Mouse (Mus musculus): ENCODE data around the gene Wfdc5. TPM values are rescaled to one million over a fixed set of nuclear protein-coding genes. Genes with fewer than 3 reads are reported as not detected.
"Not testable (repeated sequence)": the region's sequence is repeated elsewhere in the genome, so short reads cannot be mapped to it uniquely, and the experiment has no call there.

The Wfdc5 gene
- not detected in 2 replicates for polyA plus RNA-seq (2016; fragmentation: Nextera tagmentation; extraction: Ambion mirVana)

DNA sequence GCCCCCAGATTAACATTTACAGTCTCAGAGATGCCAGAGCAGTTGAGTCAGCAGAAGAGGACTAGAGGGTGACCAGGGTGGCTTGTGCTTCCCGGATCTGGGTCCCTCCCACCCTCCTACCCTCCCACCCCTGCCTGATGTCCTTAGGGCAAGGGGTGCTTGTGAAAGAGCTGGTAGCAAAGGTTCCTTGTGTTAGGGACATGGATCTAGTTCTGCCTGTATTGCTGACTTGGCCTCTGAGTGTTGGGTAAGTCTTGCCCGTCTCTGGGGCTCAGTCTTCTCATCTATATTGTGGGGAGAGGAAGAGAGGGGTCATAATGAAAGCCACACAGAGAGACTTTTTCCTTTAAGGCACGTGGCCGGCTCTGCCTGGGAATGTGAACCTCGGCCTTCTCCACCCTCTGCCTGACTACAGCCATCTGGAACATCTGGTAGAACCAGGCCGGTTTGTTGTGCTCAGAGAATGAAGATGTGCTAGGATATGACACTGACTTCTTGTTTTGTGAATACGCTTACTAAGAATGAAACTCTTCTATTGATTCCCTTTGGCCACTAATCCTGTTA is at the start of gene Wfdc5:
TSS of gene Wfdc5 (minus strand) at position 51 of the 564 bp plus-strand sequence.
- no peak for DNase-seq (ENCODE audit: low spot score)
- Histone ChIP-seq H3K4me3 (no peak within 1 kb of the TSS), H3K36me3 (no peaks in the 10 kb centered on the region), H3K27ac (no peak within 1 kb of the TSS), H3K4me1 (no peaks in the 10 kb centered on the region; the same call in 1 of the 2 replicates), H3K27me3 (ENCODE audit: low read depth, poor library complexity, severe bottlenecking) (peaks cover 4% of the 10 kb centered on the region; the same call in 1 of the 2 replicates), H3K9me3 (replicated peaks) (no peaks in the 10 kb centered on the region)
- WGBS = 88% methylated on average over 7 of the region's 7 CpGs

DNA sequence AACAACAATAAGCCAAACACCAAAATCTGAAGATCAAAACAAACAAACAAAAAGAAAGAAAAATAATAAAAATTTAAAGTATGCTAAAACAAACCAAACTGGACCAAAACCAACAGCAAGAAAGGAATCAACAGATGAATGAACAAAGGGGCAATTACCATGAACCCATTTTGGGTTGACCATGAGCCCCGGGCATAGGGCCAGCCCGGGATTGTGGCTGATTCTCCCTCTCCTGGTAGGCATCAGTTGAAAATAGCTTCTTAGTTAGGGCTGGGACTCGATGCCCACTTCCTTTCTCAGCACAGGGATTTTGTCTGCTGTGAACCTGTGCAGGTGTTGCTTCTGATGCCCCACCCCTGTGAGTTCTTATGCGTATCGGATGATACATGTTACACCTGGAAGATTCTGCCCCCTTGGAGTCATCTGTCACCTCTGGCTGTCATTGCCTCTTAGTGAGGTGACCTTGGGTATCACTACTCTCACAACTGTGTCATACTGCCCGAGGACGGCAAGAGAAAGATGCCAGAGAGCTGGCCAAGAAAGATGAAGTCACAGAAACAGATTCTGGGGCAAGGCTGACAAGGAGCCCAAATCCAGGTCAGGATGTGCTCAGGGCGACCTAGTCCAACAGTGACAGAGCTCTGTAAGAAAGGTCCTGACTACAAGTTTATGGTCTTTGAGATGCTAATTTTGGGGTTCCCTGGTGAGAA is 46.0 kb upstream of the Wfdc5 start:
- Histone ChIP-seq H3K4me1 (no peaks in the 10 kb centered on the region), H3K36me3 (no peaks in the 10 kb centered on the region), H3K27me3 (ENCODE audit: low read depth, poor library complexity, severe bottlenecking) (no peaks in the 10 kb centered on the region), H3K9me3 (replicated peaks) (no peaks in the 10 kb centered on the region), H3K4me3 (no peak overlapping the region), H3K27ac (no peak overlapping the region)
- DNase-seq (ENCODE audit: low spot score) = no peak
- 83% methylated on average over 8 of the region's 8 CpGs for WGBS

DNA sequence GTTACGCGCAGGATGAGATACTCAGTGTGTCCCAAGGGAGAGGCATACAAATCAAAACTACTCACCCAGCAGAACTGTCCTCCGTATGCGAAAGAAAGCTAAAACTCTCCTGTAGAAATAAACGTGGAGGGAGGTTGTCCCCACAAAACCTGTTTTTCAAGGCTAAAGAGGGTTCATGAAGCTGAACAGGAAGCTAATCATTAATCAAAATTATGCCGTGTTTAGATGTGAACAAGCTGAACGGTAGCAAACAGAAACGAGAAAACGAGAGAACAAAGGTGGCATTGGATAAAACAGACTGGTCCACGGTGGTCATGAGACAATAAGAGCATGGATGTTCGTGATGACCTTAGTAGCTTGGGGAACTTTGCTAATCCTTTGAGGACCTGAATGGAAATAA is 39.0 kb upstream of the Wfdc5 start, which contains the start of gene Wfdc15b:
TSS of gene Wfdc15b (minus strand) at position 139 of the 400 bp plus-strand sequence.
- H3K4me1 ChIP-seq = peaks cover 3% of the 10 kb centered on the region; the same call in 1 of the 2 replicates
- no peaks in the 10 kb centered on the region for H3K36me3 ChIP-seq
- WGBS = 75% methylated on average over 11 of the region's 11 CpGs
- H3K27me3 ChIP-seq (ENCODE audit: low read depth, poor library complexity, severe bottlenecking) = no peaks in the 10 kb centered on the region
- H3K27ac ChIP-seq = no peak within 1 kb of the TSS
- H3K4me3 ChIP-seq = no peak within 1 kb of the TSS
- no peaks in the 10 kb centered on the region for H3K9me3 ChIP-seq (replicated peaks)
- DNase-seq (ENCODE audit: low spot score) = no peak

DNA sequence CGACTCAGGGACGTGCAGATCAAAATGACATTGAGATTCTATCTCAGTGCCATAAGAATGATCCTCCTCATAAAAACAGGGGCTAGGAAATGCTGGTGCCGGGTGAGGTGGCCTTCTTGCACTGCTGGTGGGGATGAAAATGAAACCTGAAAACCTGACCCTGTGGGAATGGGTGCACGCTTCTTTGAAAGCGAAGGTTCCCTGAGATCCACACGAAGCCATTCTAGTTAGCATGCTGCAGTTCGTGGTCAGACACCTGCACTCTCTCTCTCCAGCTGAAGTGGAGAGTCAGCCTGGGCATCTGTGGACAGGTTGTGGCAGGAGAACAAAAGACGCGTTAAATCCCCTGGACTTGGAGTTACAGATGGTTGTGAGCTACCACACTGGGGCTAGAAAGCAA is 36.8 kb upstream of the Wfdc5 start:
- no peak for DNase-seq (ENCODE audit: low spot score)
- Histone ChIP-seq H3K36me3 (no peaks in the 10 kb centered on the region), H3K4me1 (peaks cover 3% of the 10 kb centered on the region; the same call in 1 of the 2 replicates), H3K27me3 (ENCODE audit: low read depth, poor library complexity, severe bottlenecking) (no peaks in the 10 kb centered on the region), H3K27ac (no peak overlapping the region), H3K4me3 (no peak overlapping the region), H3K9me3 (replicated peaks) (no peaks in the 10 kb centered on the region)
- 90% methylated on average over 9 of the region's 9 CpGs for WGBS

DNA sequence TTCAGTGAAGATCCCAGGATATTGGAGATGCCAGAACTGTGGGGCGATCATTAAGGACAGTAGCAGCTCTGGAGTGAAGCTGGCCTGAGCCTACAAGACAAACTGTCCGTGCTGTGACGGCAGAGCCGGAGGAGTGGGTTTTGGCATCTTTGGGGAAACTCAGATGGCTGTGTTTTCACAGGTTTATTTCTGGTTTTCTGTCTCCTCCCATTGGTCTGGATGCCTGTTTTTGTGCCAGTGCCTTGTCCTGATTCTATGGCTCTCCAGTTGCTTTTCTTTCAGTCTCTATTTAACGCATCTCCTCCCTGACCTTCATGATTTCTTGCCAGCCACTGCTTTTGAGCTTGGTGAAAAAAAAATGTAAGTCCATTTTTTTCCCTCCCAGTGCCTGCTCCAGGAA is 30.2 kb upstream of the Wfdc5 start:
- Histone ChIP-seq H3K27me3 (ENCODE audit: low read depth, poor library complexity, severe bottlenecking) (no peaks in the 10 kb centered on the region), H3K4me3 (no peak overlapping the region), H3K9me3 (replicated peaks) (no peaks in the 10 kb centered on the region), H3K36me3 (no peaks in the 10 kb centered on the region), H3K4me1 (no peaks in the 10 kb centered on the region), H3K27ac (no peak overlapping the region)
- no peak for DNase-seq (ENCODE audit: low spot score)
- WGBS = 90% methylated on average over 5 of the region's 5 CpGs

DNA sequence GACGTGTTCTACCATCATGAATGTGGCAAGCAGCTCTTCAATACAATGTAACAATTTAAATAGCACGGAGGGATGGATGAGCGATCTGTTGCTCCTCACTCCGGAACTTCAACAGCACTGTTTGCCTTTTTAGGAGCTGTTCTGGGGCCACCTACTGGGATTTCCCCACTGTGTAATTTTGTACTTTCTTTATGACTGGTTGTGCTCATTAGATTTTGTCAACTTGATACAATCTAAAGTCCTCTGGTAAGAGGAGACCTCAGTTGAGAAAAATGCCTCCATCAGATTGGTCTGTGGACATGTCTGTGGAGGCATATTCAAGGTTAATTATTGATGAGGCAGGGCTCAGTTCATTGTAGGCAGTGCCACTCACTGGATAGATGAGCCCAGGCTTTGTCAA is 28.4 kb upstream of the Wfdc5 start:
- Histone ChIP-seq H3K4me1 (no peaks in the 10 kb centered on the region), H3K4me3 (no peak overlapping the region), H3K27ac (no peak overlapping the region), H3K9me3 (replicated peaks) (no peaks in the 10 kb centered on the region), H3K36me3 (no peaks in the 10 kb centered on the region), H3K27me3 (ENCODE audit: low read depth, poor library complexity, severe bottlenecking) (no peaks in the 10 kb centered on the region)
- 86% methylated on average over 4 of the region's 4 CpGs for WGBS
- DNase-seq (ENCODE audit: low spot score) = no peak

DNA sequence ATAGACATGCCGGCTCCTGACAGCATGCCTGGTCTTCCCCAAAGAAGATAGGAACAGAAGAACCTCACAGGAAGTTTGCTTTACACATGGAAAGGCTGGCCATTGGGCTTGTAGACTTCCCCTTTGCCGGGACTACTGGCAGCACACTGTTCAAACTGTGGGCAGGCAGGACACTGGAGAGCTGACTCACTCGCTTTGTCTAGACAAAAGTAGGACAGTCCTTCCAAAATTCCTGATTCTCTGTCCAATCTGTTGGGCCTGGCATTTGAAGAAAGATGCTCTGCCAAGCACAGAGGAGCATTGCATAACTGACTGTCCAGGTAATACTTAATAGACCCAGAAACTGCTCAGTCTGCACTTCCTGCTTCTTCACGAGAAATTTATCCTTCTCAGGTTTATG is 24.1 kb upstream of the Wfdc5 start:
- H3K4me1 ChIP-seq = no peaks in the 10 kb centered on the region

DNA sequence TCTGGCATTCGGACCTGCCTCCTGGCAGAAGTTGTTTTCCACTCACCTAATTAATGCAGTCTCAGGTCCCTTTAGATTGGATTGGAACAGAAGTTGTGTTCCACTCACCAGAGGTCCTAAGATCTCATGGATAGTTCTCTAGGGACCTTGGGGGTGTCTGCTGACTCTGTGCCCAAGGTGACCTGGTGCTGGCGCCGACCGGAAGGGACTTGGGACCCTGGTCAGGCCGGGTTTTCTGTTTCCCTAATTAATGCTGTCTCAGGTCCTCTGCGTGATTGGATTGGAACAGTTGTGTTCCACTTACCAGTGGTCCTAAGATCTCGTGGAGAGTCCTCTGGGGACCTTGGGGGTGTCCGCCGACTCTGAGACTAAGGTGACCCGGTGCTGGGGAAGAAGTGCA is 23.5 kb upstream of the Wfdc5 start:
- 91% methylated on average over 10 of the region's 10 CpGs for WGBS
- not testable (repeated sequence) for H3K9me3 ChIP-seq (replicated peaks); H3K4me3 ChIP-seq; DNase-seq (ENCODE audit: low spot score); H3K27ac ChIP-seq; H3K36me3 ChIP-seq; H3K27me3 ChIP-seq (ENCODE audit: low read depth, poor library complexity, severe bottlenecking); H3K4me1 ChIP-seq

More for the DNA sequence above, 24.1 kb upstream of the Wfdc5 start:
- no peak for DNase-seq (ENCODE audit: low spot score)
- no peak overlapping the region for H3K4me3 ChIP-seq
- no peak overlapping the region for H3K27ac ChIP-seq
- no peaks in the 10 kb centered on the region for H3K36me3 ChIP-seq
- WGBS = 80% methylated on average over 4 of the region's 4 CpGs
- no peaks in the 10 kb centered on the region for H3K27me3 ChIP-seq (ENCODE audit: low read depth, poor library complexity, severe bottlenecking)
- H3K9me3 ChIP-seq (replicated peaks) = no peaks in the 10 kb centered on the region

DNA sequence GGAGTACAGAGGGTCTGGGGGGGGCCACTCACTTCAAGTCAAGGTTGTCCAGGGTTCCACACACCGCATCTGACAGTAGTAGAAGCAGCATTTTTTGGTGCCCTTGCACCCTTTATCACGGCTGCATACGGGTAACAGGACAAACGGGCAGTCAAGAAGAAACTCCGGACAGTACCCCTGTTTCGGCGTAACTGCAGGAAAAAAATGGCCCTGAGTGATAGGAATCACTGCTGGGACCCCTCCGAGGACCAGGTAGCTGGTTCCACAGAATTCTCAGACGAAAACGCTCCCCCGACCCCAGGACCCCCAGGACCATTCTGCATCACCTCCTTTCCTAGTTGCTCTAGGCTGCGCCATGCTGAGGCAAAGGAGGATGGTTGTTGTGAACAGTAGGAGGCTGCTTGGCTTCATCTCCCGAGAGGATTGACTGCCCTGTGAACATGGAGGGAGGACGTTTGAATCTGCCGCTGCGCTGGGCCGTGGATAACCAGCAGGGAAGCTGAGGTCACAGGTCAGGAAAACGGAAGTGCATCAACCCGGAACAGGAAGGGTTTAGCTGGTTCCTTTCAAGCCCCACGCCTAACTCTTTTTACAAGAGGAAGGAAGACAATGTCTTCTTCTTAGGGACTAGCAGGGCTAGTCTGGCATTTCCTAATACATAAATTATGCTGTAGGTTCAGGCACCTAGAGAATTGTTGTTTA is 17.2 kb upstream of the Wfdc5 start, which contains the start of gene Wfdc15a:
TSS of gene Wfdc15a (minus strand) at position 505 of the 702 bp plus-strand sequence.
- Histone ChIP-seq H3K4me3 (no peak within 1 kb of the TSS), H3K9me3 (replicated peaks) (no peaks in the 10 kb centered on the region), H3K36me3 (no peaks in the 10 kb centered on the region), H3K27me3 (ENCODE audit: low read depth, poor library complexity, severe bottlenecking) (no peaks in the 10 kb centered on the region), H3K27ac (no peak within 1 kb of the TSS), H3K4me1 (peaks cover 3% of the 10 kb centered on the region; the same call in 1 of the 2 replicates)
- WGBS = 86% methylated on average over 20 of the region's 20 CpGs
- DNase-seq (ENCODE audit: low spot score) = no peak

DNA sequence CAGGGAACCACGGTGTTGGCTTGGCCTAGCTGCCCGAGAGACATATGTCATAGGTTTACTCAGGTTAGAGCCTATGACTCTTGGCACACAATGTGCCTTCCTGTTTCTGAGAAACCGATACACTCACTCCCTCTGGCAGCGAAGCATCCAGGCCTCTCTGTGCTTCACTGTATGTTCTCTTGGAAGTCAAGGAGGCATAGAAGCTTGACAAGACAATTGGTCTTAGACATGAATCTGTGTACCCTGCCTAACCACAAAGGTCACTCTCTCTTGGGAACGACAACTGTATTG is 14.1 kb upstream of the Wfdc5 start:
- H3K27me3 ChIP-seq (ENCODE audit: low read depth, poor library complexity, severe bottlenecking) = no peaks in the 10 kb centered on the region
- H3K4me3 ChIP-seq = no peak overlapping the region
- no peaks in the 10 kb centered on the region for H3K9me3 ChIP-seq (replicated peaks)
- H3K36me3 ChIP-seq = no peaks in the 10 kb centered on the region
- H3K27ac ChIP-seq = no peak overlapping the region
- WGBS = 95% methylated on average over 5 of the region's 5 CpGs
- no peak for DNase-seq (ENCODE audit: low spot score)
- H3K4me1 ChIP-seq = peaks cover 3% of the 10 kb centered on the region; the same call in 1 of the 2 replicates

DNA sequence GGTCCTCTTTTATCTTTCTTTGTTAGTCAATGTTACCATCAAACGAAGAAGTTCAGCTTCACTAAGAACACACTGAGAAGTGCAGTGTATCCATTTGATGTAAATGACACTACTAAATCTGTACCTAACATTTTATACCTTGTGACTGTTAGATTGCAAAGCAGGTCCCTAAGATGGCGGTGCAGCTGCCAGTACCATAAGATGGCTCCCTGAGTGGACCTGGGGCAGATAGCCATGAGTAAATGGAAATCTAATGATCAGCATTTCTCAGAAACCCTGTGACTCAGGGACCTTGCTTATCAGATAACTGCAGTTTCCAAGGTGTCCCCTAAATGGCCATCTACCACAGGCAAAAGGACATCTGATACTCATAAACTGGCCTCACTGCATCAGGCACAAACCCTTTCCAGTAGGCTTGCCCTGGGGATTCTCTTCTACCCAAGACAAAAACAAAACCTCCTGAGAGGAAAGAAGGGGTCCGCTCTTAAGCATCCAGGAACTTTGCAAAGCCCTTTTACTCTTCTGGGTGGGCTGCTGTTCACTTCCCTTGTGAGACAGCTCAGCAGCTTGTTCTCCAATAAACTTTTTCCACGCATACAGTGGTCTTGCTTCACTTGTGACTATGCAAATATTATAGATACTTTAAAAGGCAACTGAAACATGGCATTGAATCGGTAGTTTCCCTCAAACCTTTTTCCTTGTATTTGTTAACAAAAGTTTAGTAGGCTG is 13.6 kb upstream of the Wfdc5 start:
- Histone ChIP-seq H3K27ac (no peak overlapping the region), H3K36me3 (no peaks in the 10 kb centered on the region), H3K9me3 (replicated peaks) (no peaks in the 10 kb centered on the region), H3K4me1 (peaks cover 3% of the 10 kb centered on the region; the same call in 1 of the 2 replicates), H3K4me3 (no peak overlapping the region), H3K27me3 (ENCODE audit: low read depth, poor library complexity, severe bottlenecking) (no peaks in the 10 kb centered on the region)
- DNase-seq (ENCODE audit: low spot score) = no peak
- 92% methylated on average over 5 of the region's 5 CpGs for WGBS

DNA sequence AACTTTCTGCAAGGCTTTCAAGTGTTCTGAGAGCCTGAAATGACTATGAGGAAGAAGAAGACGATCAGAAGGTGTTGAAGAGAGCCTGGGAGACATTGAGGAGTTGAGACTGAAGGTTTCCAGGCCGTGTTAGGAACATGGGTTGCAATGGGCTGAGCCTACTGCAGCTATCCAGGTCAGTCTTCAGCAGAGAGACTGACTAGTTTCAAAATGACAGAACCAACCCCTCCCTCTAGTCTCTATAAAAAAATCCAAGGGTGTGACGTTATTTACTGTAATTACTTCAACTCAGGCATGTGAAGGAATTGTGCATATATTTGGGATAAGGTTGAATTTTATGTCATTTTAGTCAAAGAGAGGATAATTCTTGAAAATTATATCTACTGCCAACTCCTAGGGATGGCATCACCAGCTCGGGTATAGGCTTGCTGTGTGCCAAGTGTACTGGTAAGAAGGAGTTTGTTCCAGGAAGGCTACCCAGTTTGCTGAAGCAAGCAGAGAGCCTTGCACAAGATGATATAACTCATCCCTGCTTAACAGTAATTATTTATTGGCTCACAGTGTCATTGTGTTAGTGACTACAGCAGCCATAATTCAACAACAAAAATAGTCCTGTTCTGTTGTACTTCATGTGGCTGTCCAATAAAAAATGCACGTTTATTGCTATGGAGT is 12.6 kb upstream of the Wfdc5 start:
- DNase-seq (ENCODE audit: low spot score) = no peak
- 81% methylated on average over 5 of the region's 5 CpGs for WGBS
- peaks cover 3% of the 10 kb centered on the region; the same call in 1 of the 2 replicates for H3K4me1 ChIP-seq
- no peaks in the 10 kb centered on the region for H3K36me3 ChIP-seq
- H3K27ac ChIP-seq = no peak overlapping the region
- no peak overlapping the region for H3K4me3 ChIP-seq
- H3K9me3 ChIP-seq (replicated peaks) = no peaks in the 10 kb centered on the region
- H3K27me3 ChIP-seq (ENCODE audit: low read depth, poor library complexity, severe bottlenecking) = no peaks in the 10 kb centered on the region

Measured in limb, embryonic 10.5 days (tissue).